In genomic region chr2:112720715-112721114, GRCm38 (mm10) we compare ENCODE assay signal across 11 mouse cellular contexts.
DNase-seq lines count a peak whose midpoint lies in the region; ATAC-seq lines count a peak whose summit lies in the region.
"Had no signal": no experiment of that assay in that cellular context is flagged by ENCODE, and none has a peak within 500 bp of the region (broad histone marks: within the 10 kb centered on the region; RNA-seq: fewer than 3 reads in every experiment).

No protein-coding gene starts in this region.

- peaks cover 14% of the 10 kb centered on the region for H3K4me1 ChIP-seq in forebrain, embryonic 10.5 days
- H3K4me1 ChIP-seq in hindbrain, embryonic 13.5 days (replicated peaks): peaks cover 7% of the 10 kb centered on the region
- peaks cover 3% of the 10 kb centered on the region for H3K4me1 ChIP-seq in midbrain, embryonic 16.5 days (ENCODE audit: control insufficient read depth, insufficient read depth, low read length)
- H3K4me1 ChIP-seq: intestine, embryonic 15.5 days; liver, embryonic 12.5 days had no signal

- H3K4me2 ChIP-seq in hindbrain, embryonic 13.5 days: no peak overlapping the region
- H3K4me2 ChIP-seq in midbrain, embryonic 16.5 days (ENCODE audit: low read length): no peak overlapping the region
- H3K4me2 ChIP-seq: intestine, embryonic 15.5 days; liver, embryonic 12.5 days had no signal

- no peak overlapping the region for H3K9ac ChIP-seq in hindbrain, embryonic 13.5 days
- no peak overlapping the region for H3K9ac ChIP-seq in midbrain, embryonic 16.5 days (ENCODE audit: low read depth, low read length)
- H3K9ac ChIP-seq: intestine, embryonic 15.5 days; liver, embryonic 12.5 days had no signal

- no peak overlapping the region for H3K4me3 ChIP-seq in forebrain, embryonic 10.5 days
- no peak overlapping the region for H3K4me3 ChIP-seq in hindbrain, embryonic 13.5 days
- H3K4me3 ChIP-seq in midbrain, embryonic 16.5 days (ENCODE audit: low read depth, low read length): no peak overlapping the region
- H3K4me3 ChIP-seq: intestine, embryonic 15.5 days; liver, embryonic 12.5 days had no signal

- H3K36me3 ChIP-seq in forebrain, embryonic 10.5 days (replicated peaks): no peaks in the 10 kb centered on the region
- no peaks in the 10 kb centered on the region for H3K36me3 ChIP-seq in hindbrain, embryonic 13.5 days
- H3K36me3 ChIP-seq in midbrain, embryonic 16.5 days (ENCODE audit: control insufficient read depth, insufficient read depth, low read length): no peaks in the 10 kb centered on the region
- H3K36me3 ChIP-seq: intestine, embryonic 15.5 days; liver, embryonic 12.5 days had no signal

- intact Hi-C loops in left cerebral cortex, postnatal 10 days (cut with DNase I): no loop called here

- H3K9me3 ChIP-seq in forebrain, embryonic 10.5 days: no peaks in the 10 kb centered on the region
- no peaks in the 10 kb centered on the region for H3K9me3 ChIP-seq in hindbrain, embryonic 13.5 days
- no peaks in the 10 kb centered on the region for H3K9me3 ChIP-seq in midbrain, embryonic 16.5 days (replicated peaks; ENCODE audit: control insufficient read depth, low read length, poor library complexity, severe bottlenecking)
- H3K9me3 ChIP-seq: intestine, embryonic 15.5 days; liver, embryonic 12.5 days had no signal

- peak; percentile 88 for ATAC-seq in hindbrain, embryonic 13.5 days (ENCODE audit: low FRiP score)
- peak; percentile 85 for ATAC-seq in midbrain, embryonic 16.5 days
- ATAC-seq: intestine, embryonic 15.5 days; liver, embryonic 12.5 days had no signal

- WGBS in forebrain, embryonic 10.5 days: 18% methylated on average over 3 of the region's 3 CpGs
- 5% methylated on average over 3 of the region's 3 CpGs for WGBS in hindbrain, embryonic 13.5 days
- 8% methylated on average over 3 of the region's 3 CpGs for WGBS in midbrain, embryonic 16.5 days

- H3K27me3 ChIP-seq in forebrain, embryonic 10.5 days (ENCODE audit: poor library complexity, severe bottlenecking): no peaks in the 10 kb centered on the region
- H3K27me3 ChIP-seq in hindbrain, embryonic 13.5 days: no peaks in the 10 kb centered on the region
- H3K27me3 ChIP-seq in midbrain, embryonic 16.5 days (ENCODE audit: control insufficient read depth, insufficient read depth, low read depth, low read length): no peaks in the 10 kb centered on the region
- H3K27me3 ChIP-seq: intestine, embryonic 15.5 days; liver, embryonic 12.5 days had no signal

- no peak overlapping the region for H3K27ac ChIP-seq in forebrain, embryonic 10.5 days
- peak overlapping the region; percentile 59 for H3K27ac ChIP-seq in hindbrain, embryonic 13.5 days
- H3K27ac ChIP-seq in midbrain, embryonic 16.5 days (ENCODE audit: low read length): 0 out of 2 replicates have a peak overlapping the region, but pooled peaks have one; percentile 26
- H3K27ac ChIP-seq: intestine, embryonic 15.5 days; liver, embryonic 12.5 days had no signal

- peak; percentile 10 for DNase-seq in ZHBTc4 (ENCODE audit: low read depth, low spot score)
- DNase-seq in forebrain, embryonic 10.5 days (ENCODE audit: extremely low spot score, low spot score): peak; percentile 44
- no peak for DNase-seq in urinary bladder, postnatal 36 days (ENCODE audit: low spot score in 2 of 2)
- DNase-seq in left cerebral cortex, postnatal 10 days (ENCODE audit: extremely low spot score in 1 of 2, low spot score in 2 of 2): no peak
- no peak for DNase-seq in testis, postnatal 14 days (ENCODE audit: low spot score)
- no peak for DNase-seq in thymus, postnatal 25 days
- DNase-seq: cerebellum, postnatal 14 days had no signal

Comparison
In these comparisons a context has a peak if more than half of its experiments do, and no peak if none do; other contexts are left out.
1. DNase-seq: peak in ZHBTc4 (single experiment) and forebrain, embryonic 10.5 days (single experiment); none in urinary bladder, postnatal 36 days (0 of 2), left cerebral cortex, postnatal 10 days (0 of 2), testis, postnatal 14 days (single experiment) and thymus, postnatal 25 days (single experiment).